Mouse (Mus musculus): Measurements from ENCODE around the gene Tent4a. TPM values are rescaled to one million over a fixed set of nuclear protein-coding genes. Genes with fewer than 3 reads are reported as not detected.

Gene Tent4a
- polyA plus RNA-seq, 1 experiment, result 34.5 TPM

- TF ChIP-seq CTCF (IDR thresholded peaks at IDR 0.05; ENCODE audit: borderline replicate concordance, extremely low read depth, insufficient read depth, insufficient read length) (no peak), POLR2A (IDR thresholded peaks at IDR 0.05; ENCODE audit: borderline replicate concordance, extremely low read depth, insufficient read depth, insufficient read length, poor library complexity, severe bottlenecking) (no peak)
- peak; percentile 65 for DNase-seq (ENCODE audit: low read depth)
These were observed 25.0 kb upstream of the Tent4a start for GRCm38 (mm10) chr13:69559291-69559961.

GRCm38 (mm10) chr13:69558098-69558660, 23.8 kb upstream of the Tent4a start:
- peak; percentile 61 for DNase-seq (ENCODE audit: low read depth)
- TF ChIP-seq POLR2A (IDR thresholded peaks at IDR 0.05; ENCODE audit: borderline replicate concordance, extremely low read depth, insufficient read depth, insufficient read length, poor library complexity, severe bottlenecking) (no peak), CTCF (IDR thresholded peaks at IDR 0.05; ENCODE audit: borderline replicate concordance, extremely low read depth, insufficient read depth, insufficient read length) (no peak)

- DNase-seq (ENCODE audit: low read depth), result no peak
- TF ChIP-seq POLR2A (IDR thresholded peaks at IDR 0.05; ENCODE audit: borderline replicate concordance, extremely low read depth, insufficient read depth, insufficient read length, poor library complexity, severe bottlenecking) (no peak), CTCF (IDR thresholded peaks at IDR 0.05; ENCODE audit: borderline replicate concordance, extremely low read depth, insufficient read depth, insufficient read length) (no peak)
These were observed 22.3 kb upstream of the Tent4a start for GRCm38 (mm10) chr13:69556728-69557127.

- TF ChIP-seq CTCF (IDR thresholded peaks at IDR 0.05; ENCODE audit: borderline replicate concordance, extremely low read depth, insufficient read depth, insufficient read length) (no peak), POLR2A (IDR thresholded peaks at IDR 0.05; ENCODE audit: borderline replicate concordance, extremely low read depth, insufficient read depth, insufficient read length, poor library complexity, severe bottlenecking) (no peak)
- DNase-seq (ENCODE audit: low read depth), result no peak
These were observed 21.6 kb upstream of the Tent4a start for GRCm38 (mm10) chr13:69555957-69556482.

- TF ChIP-seq CTCF (IDR thresholded peaks at IDR 0.05; ENCODE audit: borderline replicate concordance, extremely low read depth, insufficient read depth, insufficient read length) (no peak), POLR2A (IDR thresholded peaks at IDR 0.05; ENCODE audit: borderline replicate concordance, extremely low read depth, insufficient read depth, insufficient read length, poor library complexity, severe bottlenecking) (no peak)
- DNase-seq (ENCODE audit: low read depth), result no peak
These were observed 20.6 kb upstream of the Tent4a start for GRCm38 (mm10) chr13:69555045-69555444.

- TF ChIP-seq CTCF (IDR thresholded peaks at IDR 0.05; ENCODE audit: borderline replicate concordance, extremely low read depth, insufficient read depth, insufficient read length), result no peak
- no peak for DNase-seq (ENCODE audit: low read depth)
These were observed 19.8 kb upstream of the Tent4a start for GRCm38 (mm10) chr13:69554255-69554654.

GRCm38 (mm10) chr13:69553024-69553423, 18.6 kb upstream of the Tent4a start:
- DNase-seq (ENCODE audit: low read depth), result peak; percentile 48

GRCm38 (mm10) chr13:69550831-69551230, 16.4 kb upstream of the Tent4a start:
- no peak for DNase-seq (ENCODE audit: low read depth)
- TF ChIP-seq CTCF (IDR thresholded peaks at IDR 0.05; ENCODE audit: borderline replicate concordance, extremely low read depth, insufficient read depth, insufficient read length) (no peak), POLR2A (IDR thresholded peaks at IDR 0.05; ENCODE audit: borderline replicate concordance, extremely low read depth, insufficient read depth, insufficient read length, poor library complexity, severe bottlenecking) (no peak)

More at GRCm38 (mm10) chr13:69553024-69553423, 18.6 kb upstream of the Tent4a start:
- TF ChIP-seq POLR2A (IDR thresholded peaks at IDR 0.05; ENCODE audit: borderline replicate concordance, extremely low read depth, insufficient read depth, insufficient read length, poor library complexity, severe bottlenecking), result no peak
- TF ChIP-seq CTCF (IDR thresholded peaks at IDR 0.05; ENCODE audit: borderline replicate concordance, extremely low read depth, insufficient read depth, insufficient read length), result peak; percentile 77

- no peak for TF ChIP-seq POLR2A (IDR thresholded peaks at IDR 0.05; ENCODE audit: borderline replicate concordance, extremely low read depth, insufficient read depth, insufficient read length, poor library complexity, severe bottlenecking)
- TF ChIP-seq CTCF (IDR thresholded peaks at IDR 0.05; ENCODE audit: borderline replicate concordance, extremely low read depth, insufficient read depth, insufficient read length), result no peak
- DNase-seq (ENCODE audit: low read depth), result no peak
These were observed 15.6 kb upstream of the Tent4a start for GRCm38 (mm10) chr13:69549980-69550379.

GRCm38 (mm10) chr13:69547488-69548180, 13.2 kb upstream of the Tent4a start:
- TF ChIP-seq CTCF (IDR thresholded peaks at IDR 0.05; ENCODE audit: borderline replicate concordance, extremely low read depth, insufficient read depth, insufficient read length) (no peak), POLR2A (IDR thresholded peaks at IDR 0.05; ENCODE audit: borderline replicate concordance, extremely low read depth, insufficient read depth, insufficient read length, poor library complexity, severe bottlenecking) (no peak)
- DNase-seq (ENCODE audit: low read depth), result no peak

- DNase-seq (ENCODE audit: low read depth), result peak; percentile 58
- TF ChIP-seq CTCF (IDR thresholded peaks at IDR 0.05; ENCODE audit: borderline replicate concordance, extremely low read depth, insufficient read depth, insufficient read length), result peak; percentile 61; the same call in 1 of the 2 replicates
- TF ChIP-seq POLR2A (IDR thresholded peaks at IDR 0.05; ENCODE audit: borderline replicate concordance, extremely low read depth, insufficient read depth, insufficient read length, poor library complexity, severe bottlenecking), result no peak
These were observed 10.6 kb upstream of the Tent4a start for GRCm38 (mm10) chr13:69545019-69545418.

Measured in brain, embryonic 14.5 days (tissue).